Mouse (Mus musculus) thymus, adult 2 months (tissue): Measurements from ENCODE around the gene Gm49405.

Source experiments
- CTCF ChIP-seq: fragments of 200-500 bp; IDR thresholded peaks from 2 replicates; pipeline ENCODE4 v1.5.1; 2012; ENCODE audit warnings: mild to moderate bottlenecking, control low read depth, low read length, moderate library complexity, borderline replicate concordance; ENCODE audit not compliant: control insufficient read depth, poor library complexity, insufficient read depth; ENCODE audit errors: extremely low read depth
- POLR2A ChIP-seq: fragments of 200-500 bp; IDR thresholded peaks from 2 replicates; pipeline ENCODE4 v1.6.1; 2012; ENCODE audit warnings: mild to moderate bottlenecking, low read length, control low read depth, moderate library complexity; ENCODE audit not compliant: control insufficient read depth, poor library complexity, insufficient read depth; ENCODE audit errors: extremely low read depth

GRCm38 (mm10) chr19:4012432-4013022, 12.1 kb downstream of the Gm49405 start, which contains the start of gene Ndufv1:
- TF ChIP-seq CTCF: peak; percentile 44; the same call in 1 of the 2 replicates
- peak; percentile 73 for TF ChIP-seq POLR2A
